8 mouse cellular contexts compared by ENCODE assay signal in genomic region chr6:85373951-85374733, GRCm38 (mm10). TPM values are rescaled to one million over a fixed set of nuclear protein-coding genes. Genes with fewer than 3 reads are reported as not detected.
A peak's percentile ranks its signal among the peaks of the same experiment; 100 is the strongest.
DNase-seq lines count a peak whose midpoint lies in the region; ATAC-seq lines count a peak whose summit lies in the region.

Rab11fip5 (minus strand) TSS chr6:85374634.

- H3K9ac ChIP-seq in liver, embryonic 16.5 days (ENCODE audit: low read depth, low read length) = peak within 1 kb of the TSS; percentile 60

- 4% methylated on average over 80 of the region's 80 CpGs for WGBS in liver, embryonic 16.5 days (ENCODE audit: insufficient replicate concordance)

- peak; percentile 49 for DNase-seq in urinary bladder, adult 2 months (ENCODE audit: low spot score)
- DNase-seq in urinary bladder, postnatal 10 days (ENCODE audit: low spot score) = no peak
- peak; percentile 29 for DNase-seq in embryo, embryonic 10.5 days (ENCODE audit: low spot score)
- DNase-seq in gonadal fat pad, adult 2 months (ENCODE audit: low read depth) = no peak
- DNase-seq in kidney, adult 9 months = peak; percentile 50
- DNase-seq in right cerebral cortex, postnatal 14 days = peak; percentile 35
- DNase-seq in c-Kit-positive CD71-positive TER-119-positive erythroid progenitor cells, embryonic 14.5 days (ENCODE audit: low spot score) = no peak

- H3K9me3 ChIP-seq in liver, embryonic 16.5 days (replicated peaks; ENCODE audit: control insufficient read depth, low read length) = no peaks in the 10 kb centered on the region

- H3K27me3 ChIP-seq in liver, embryonic 16.5 days (ENCODE audit: control insufficient read depth, insufficient read depth, low read depth, low read length) = no peaks in the 10 kb centered on the region; the same call in 1 of the 2 replicates

- no peaks in the 10 kb centered on the region for H3K36me3 ChIP-seq in liver, embryonic 16.5 days (ENCODE audit: control insufficient read depth, insufficient read depth)

- no peak for ATAC-seq in liver, embryonic 16.5 days (ENCODE audit: low read depth)

- peaks cover 37% of the 10 kb centered on the region for H3K4me1 ChIP-seq in liver, embryonic 16.5 days (ENCODE audit: control insufficient read depth, low read depth, low read length)

- H3K27ac ChIP-seq in liver, embryonic 16.5 days (ENCODE audit: low read length) = no peak within 1 kb of the TSS

- H3K4me3 ChIP-seq in liver, embryonic 16.5 days (ENCODE audit: low read depth, low read length) = peak within 1 kb of the TSS; percentile 69

- H3K4me2 ChIP-seq in liver, embryonic 16.5 days (ENCODE audit: low read depth, low read length) = peak within 1 kb of the TSS; percentile 99

RNA-seq across cellular contexts. Expression of gene Rab11fip5, which starts in this region (rescaled TPM):
- polyA plus RNA-seq in urinary bladder, adult 2 months (2012; rRNA removed) = 56.5 and 58.1 TPM in 2 replicates
- polyA plus RNA-seq in gonadal fat pad, adult 2 months (2012; rRNA removed) = 21.9 and 22.4 TPM in 2 replicates
- 0.85 and 1.0 TPM in 2 replicates for polyA plus RNA-seq in liver, embryonic 16.5 days (2015; fragmentation: Nextera tagmentation; extraction: Ambion mirVana)

Comparison
In these comparisons a context has a peak if more than half of its experiments do, and no peak if none do; other contexts are left out.
1. RNA of gene Rab11fip5 (polyA plus RNA-seq): 56.5 to 58.1 TPM in urinary bladder, adult 2 months and 21.9 to 22.4 TPM in gonadal fat pad, adult 2 months; 0.85 to 1.0 TPM in liver, embryonic 16.5 days; every median in the first group is over 10 times any median in the second.
2. DNase-seq: peak in urinary bladder, adult 2 months (single experiment), embryo, embryonic 10.5 days (single experiment), kidney, adult 9 months (single experiment) and right cerebral cortex, postnatal 14 days (single experiment); none in urinary bladder, postnatal 10 days (single experiment), gonadal fat pad, adult 2 months (single experiment) and c-Kit-positive CD71-positive TER-119-positive erythroid progenitor cells, embryonic 14.5 days (single experiment).